Mouse (Mus musculus) neural tube, embryonic 14.5 days (tissue): ENCODE measurements around the gene Stau1. TPM values are rescaled to one million over a fixed set of nuclear protein-coding genes. Genes with fewer than 3 reads are reported as not detected.
A peak's percentile ranks its signal among the peaks of the same experiment; 100 is the strongest.

Experiments
- ATAC-seq: fragments of 200-750 bp; cut with Nextera tagmentation; 2 replicates; pipeline ENCODE4 v1.8.0; 2017; ENCODE audit warnings: low read depth, mild to moderate bottlenecking, moderate TSS enrichment, moderate library complexity
- H3K27ac ChIP-seq: fragments of 300-500 bp; sonication (generic); 2 replicates; pipeline ENCODE4 v1.5.1; 2014; ENCODE audit warnings: low read depth, mild to moderate bottlenecking, control low read depth, low read length, moderate library complexity, mixed read lengths
- H3K27me3 ChIP-seq: fragments of 300-500 bp; sonication (generic); 2 replicates; pipeline ENCODE4 v1.6.1; 2014; ENCODE audit warnings: low read length; ENCODE audit not compliant: control insufficient read depth, insufficient read depth
- H3K36me3 ChIP-seq: fragments of 300-500 bp; sonication (generic); 2 replicates; pipeline ENCODE4 v1.6.1; 2014; ENCODE audit warnings: low read length, mixed read lengths; ENCODE audit not compliant: control insufficient read depth, insufficient read depth
- H3K4me1 ChIP-seq: fragments of 300-500 bp; sonication (generic); 2 replicates; pipeline ENCODE4 v1.6.1; 2014; ENCODE audit warnings: low read length; ENCODE audit not compliant: control insufficient read depth, insufficient read depth
- H3K4me2 ChIP-seq: fragments of 300-500 bp; sonication (generic); 2 replicates; pipeline ENCODE4 v1.6.1; 2014; ENCODE audit warnings: mild to moderate bottlenecking, low read depth, low read length, control low read depth
- H3K4me3 ChIP-seq: fragments of 300-500 bp; sonication (generic); 2 replicates; pipeline ENCODE4 v1.5.1; 2014; ENCODE audit warnings: low read depth, low read length, control low read depth, mixed read lengths
- H3K9ac ChIP-seq: fragments of 300-500 bp; sonication (generic); replicated peaks from 2 replicates; pipeline ENCODE4 v1.6.1; 2014; ENCODE audit warnings: low read depth, mild to moderate bottlenecking, control low read depth, low read length, mixed read lengths
- H3K9me3 ChIP-seq: fragments of 300-500 bp; sonication (generic); 2 replicates; pipeline ENCODE4 v1.6.1; 2016; ENCODE audit warnings: low read length; ENCODE audit not compliant: control insufficient read depth
- WGBS: fragments of 180-500 bp; shearing (Covaris S2); extraction: QIAGEN DNeasy Blood & Tissue Kit; methylation state at CpG from one replicate; pipeline ENCODE4 v1.1.7; 2014; 5-methylcytosine and 5-hydroxymethylcytosine counted together
- polyA plus RNA-seq: library from polyadenylated mRNA; unstranded; fragments of >200 nt; fragmentation: Nextera tagmentation; extraction: Ambion mirVana; gene quantifications from 2 replicates; pipeline ENCODE4 v1.2.1, GENCODE M21; 2014

Stau1 gene
- polyA plus RNA-seq, result 104 and 112 TPM in 2 replicates

DNA sequence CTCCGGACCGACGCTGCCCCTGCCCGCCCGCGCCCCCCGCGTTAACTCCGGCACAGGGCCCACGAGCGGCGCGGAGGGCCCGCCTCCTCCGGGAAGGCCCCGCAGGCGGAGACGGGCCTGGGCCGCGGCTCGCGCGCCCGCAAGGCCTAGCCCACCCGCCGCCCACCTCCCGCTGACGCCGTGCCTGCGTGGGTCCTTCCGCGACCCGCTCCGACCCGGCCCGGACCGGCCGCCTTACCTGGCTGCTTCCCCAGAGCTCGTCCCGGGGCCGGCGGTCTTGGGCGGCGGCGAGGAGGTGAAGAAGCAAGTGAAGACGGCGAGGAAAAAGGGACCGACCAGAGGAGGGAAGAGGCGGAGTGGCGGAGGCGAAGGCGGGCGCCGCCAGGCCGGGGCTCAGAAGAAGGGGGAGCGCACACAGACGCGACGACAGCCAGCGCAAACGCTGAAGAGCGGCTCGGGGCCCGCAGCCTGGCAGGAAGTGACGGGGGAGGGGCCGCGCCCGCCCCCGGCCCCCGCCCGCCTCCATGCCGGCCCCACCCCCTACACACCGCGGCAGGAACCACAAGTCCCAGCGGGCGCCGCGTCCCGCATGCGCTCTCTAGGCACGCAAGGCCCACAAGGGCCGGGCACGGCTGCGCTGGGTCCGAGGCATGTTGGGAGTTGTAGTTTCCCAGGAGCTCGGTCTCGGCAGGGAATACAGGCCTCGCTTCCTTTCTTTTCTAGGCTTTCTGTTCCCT lies at the start of gene Stau1:
Gene Stau1, minus strand, starts transcription at position 504 of the 737 bp plus-strand sequence.
- Histone ChIP-seq H3K9ac (peak within 1 kb of the TSS; percentile 98), H3K4me1 (peaks cover 32% of the 10 kb centered on the region), H3K27ac (peak within 1 kb of the TSS; percentile 98), H3K4me2 (peak within 1 kb of the TSS; percentile 82), H3K27me3 (no peaks in the 10 kb centered on the region), H3K9me3 (no peaks in the 10 kb centered on the region), H3K4me3 (peak within 1 kb of the TSS; percentile 96), H3K36me3 (no peaks in the 10 kb centered on the region)
- peak; percentile 99 for ATAC-seq
- under 1% methylated on average over 68 of the region's 88 CpGs for WGBS

DNA sequence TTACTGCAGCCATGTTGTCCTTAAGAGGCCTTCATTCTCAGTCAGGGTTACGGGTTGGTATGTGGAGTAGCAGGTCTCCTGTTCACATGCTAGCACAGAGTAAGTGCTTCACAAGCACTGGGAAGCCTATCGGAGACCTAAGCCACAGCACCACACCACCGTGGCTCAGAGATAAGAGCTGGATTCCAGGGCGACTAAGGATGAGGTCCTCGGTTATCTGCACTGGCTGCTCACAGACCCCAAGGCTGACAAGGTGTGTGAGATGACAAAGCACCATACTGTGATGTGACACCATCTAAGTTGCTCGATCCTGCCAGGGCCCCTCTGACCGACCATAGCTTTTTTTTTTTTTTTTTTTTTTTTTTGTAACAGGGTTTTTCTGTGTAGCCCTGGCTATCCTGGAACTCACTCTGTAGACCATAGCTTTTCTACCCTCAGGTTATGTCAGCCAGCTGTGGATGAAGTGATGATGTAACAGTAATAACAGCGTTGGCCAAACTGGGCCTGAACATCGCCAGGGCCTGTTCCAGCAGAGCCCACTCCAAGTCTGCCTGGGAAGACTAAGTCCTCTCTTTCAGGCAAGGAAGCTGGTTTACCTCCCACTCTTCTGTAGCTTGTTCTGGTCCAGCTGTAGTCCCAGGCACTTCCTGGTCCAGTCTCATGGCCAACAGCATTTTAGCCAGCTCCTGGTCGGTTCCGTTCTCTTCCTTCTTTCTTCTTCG lies 47.5 kb upstream of the Stau1 start:
- ATAC-seq, result no peak
- no peaks in the 10 kb centered on the region for H3K9me3 ChIP-seq
- no peak overlapping the region for H3K27ac ChIP-seq
- H3K9ac ChIP-seq, result no peak overlapping the region
- no peaks in the 10 kb centered on the region for H3K27me3 ChIP-seq
- 97% methylated on average over 12 of the region's 12 CpGs for WGBS
- H3K4me1 ChIP-seq, result no peaks in the 10 kb centered on the region
- H3K4me2 ChIP-seq, result no peak overlapping the region
- no peak overlapping the region for H3K4me3 ChIP-seq
- H3K36me3 ChIP-seq, result peaks cover 87% of the 10 kb centered on the region

DNA sequence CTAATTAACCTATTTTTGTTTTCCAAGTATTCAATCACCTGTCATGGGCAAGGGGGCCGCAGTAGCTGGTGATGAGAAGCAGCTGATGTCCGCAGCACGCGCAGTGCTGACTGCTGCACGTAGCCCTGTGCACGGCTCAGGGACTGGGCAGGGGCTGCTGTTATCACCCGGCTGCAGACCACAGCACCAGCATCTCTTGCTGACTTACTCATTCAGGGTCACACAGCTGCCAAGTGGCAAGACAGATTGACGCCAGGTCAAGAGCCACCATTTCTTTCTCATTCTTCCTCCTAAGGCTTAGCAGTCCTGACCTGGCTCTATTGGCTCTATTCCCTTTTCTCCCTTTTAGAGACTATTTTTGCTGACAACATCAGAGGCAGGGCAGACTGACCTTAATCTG lies 43.3 kb upstream of the Stau1 start:
- H3K4me2 ChIP-seq, result no peak overlapping the region
- H3K4me3 ChIP-seq, result no peak overlapping the region
- peaks cover 92% of the 10 kb centered on the region for H3K36me3 ChIP-seq
- H3K9ac ChIP-seq, result no peak overlapping the region
- no peak overlapping the region for H3K27ac ChIP-seq
- no peak for ATAC-seq
- WGBS, result 90% methylated on average over 8 of the region's 8 CpGs
- H3K4me1 ChIP-seq, result no peaks in the 10 kb centered on the region
- no peaks in the 10 kb centered on the region for H3K9me3 ChIP-seq
- H3K27me3 ChIP-seq, result no peaks in the 10 kb centered on the region

DNA sequence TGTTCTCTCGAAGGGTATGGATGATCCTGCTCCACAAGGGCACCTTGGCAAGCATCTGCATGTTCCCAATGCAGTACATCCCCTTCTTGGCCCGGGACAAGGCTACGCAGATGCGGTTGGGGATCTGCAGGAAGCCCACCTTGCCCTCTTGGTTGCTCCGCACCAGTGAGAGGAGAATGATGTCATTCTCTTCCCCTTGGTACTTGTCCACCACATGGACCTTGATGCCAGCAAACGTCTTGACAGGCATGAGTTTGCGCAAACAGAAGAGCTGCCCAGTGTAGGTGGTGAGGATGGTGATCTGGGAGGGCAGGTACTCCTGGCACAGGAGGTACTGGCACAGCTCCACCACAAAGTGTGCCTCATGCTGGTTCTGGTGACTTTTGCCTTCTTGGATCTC lies 42.6 kb upstream of the Stau1 start:
- Histone ChIP-seq H3K9ac (no peak overlapping the region), H3K27me3 (no peaks in the 10 kb centered on the region), H3K27ac (no peak overlapping the region), H3K4me1 (no peaks in the 10 kb centered on the region), H3K36me3 (peaks cover 94% of the 10 kb centered on the region), H3K4me3 (no peak overlapping the region), H3K4me2 (no peak overlapping the region), H3K9me3 (no peaks in the 10 kb centered on the region)
- no peak for ATAC-seq
- 97% methylated on average over 7 of the region's 7 CpGs for WGBS

DNA sequence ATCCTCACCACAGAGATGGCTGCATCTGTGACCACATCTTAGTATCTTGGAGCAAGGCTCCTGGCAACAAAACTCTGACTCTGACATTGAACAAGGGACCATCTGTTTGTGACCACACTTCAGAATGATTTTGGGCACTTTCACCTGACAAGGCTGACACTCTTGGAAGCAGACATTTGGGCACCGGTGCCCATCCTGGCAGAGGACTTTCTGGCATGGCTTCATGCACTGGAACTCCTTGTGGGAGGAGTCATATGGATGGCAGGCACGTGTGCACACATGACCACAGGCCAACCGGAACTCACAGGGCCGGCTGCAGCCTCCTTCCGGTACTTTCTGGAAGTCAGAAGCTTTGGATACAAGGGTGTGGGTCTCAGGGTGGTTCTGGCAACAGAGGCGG lies 42.2 kb upstream of the Stau1 start:
- no peak for ATAC-seq
- no peaks in the 10 kb centered on the region for H3K4me1 ChIP-seq
- no peak overlapping the region for H3K4me2 ChIP-seq
- peaks cover 95% of the 10 kb centered on the region for H3K36me3 ChIP-seq
- H3K4me3 ChIP-seq, result no peak overlapping the region
- 91% methylated on average over 6 of the region's 6 CpGs for WGBS
- H3K9ac ChIP-seq, result no peak overlapping the region
- H3K27ac ChIP-seq, result no peak overlapping the region
- no peaks in the 10 kb centered on the region for H3K9me3 ChIP-seq
- H3K27me3 ChIP-seq, result no peaks in the 10 kb centered on the region

DNA sequence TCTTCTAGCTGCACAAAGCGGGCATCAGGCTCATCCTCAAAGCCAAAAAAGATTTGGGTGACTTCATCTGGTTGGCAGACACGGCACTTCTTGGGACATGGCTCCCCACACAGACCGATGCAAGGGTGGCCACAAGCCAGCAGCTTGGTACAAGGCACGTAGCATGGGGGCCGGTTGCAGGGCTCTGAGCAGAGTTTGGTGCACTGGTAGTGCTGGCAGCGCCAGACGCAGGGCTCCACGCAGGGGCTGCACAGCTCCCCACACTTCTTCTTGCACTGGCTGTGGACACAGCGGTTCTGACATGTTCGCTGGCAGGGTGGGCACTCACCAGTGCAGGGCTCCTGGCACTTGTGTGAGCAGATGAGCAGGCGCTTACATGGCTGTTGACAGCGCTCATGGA lies 41.6 kb upstream of the Stau1 start:
- H3K4me1 ChIP-seq, result no peaks in the 10 kb centered on the region
- no peak for ATAC-seq
- no peak overlapping the region for H3K4me2 ChIP-seq
- no peak overlapping the region for H3K4me3 ChIP-seq
- H3K27me3 ChIP-seq, result no peaks in the 10 kb centered on the region
- WGBS, result over 99% methylated on average over 12 of the region's 12 CpGs
- no peak overlapping the region for H3K27ac ChIP-seq
- no peaks in the 10 kb centered on the region for H3K9me3 ChIP-seq
- H3K9ac ChIP-seq, result no peak overlapping the region
- H3K36me3 ChIP-seq, result peaks cover 91% of the 10 kb centered on the region

DNA sequence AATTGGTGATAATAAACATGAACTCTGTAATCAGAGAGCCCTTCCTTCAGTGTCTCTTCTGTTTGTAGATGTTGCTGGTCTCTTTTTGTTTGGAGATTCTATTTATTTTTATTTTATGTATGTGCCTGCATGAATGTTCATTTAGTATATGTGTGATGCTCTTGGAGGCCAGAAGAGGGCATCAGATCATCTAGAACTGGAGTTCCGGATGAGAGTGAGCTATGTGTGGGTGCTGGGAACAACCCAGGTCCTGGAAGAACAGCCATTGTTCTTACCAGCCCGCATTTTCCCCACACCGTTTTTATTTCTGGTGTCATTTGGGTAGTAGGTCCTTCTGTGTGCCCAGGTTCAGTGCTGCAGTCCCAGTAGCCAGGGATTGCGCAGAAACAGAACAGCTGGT lies 34.4 kb upstream of the Stau1 start:
- no peaks in the 10 kb centered on the region for H3K4me1 ChIP-seq
- H3K4me2 ChIP-seq, result no peak overlapping the region
- no peak overlapping the region for H3K4me3 ChIP-seq
- no peaks in the 10 kb centered on the region for H3K27me3 ChIP-seq
- H3K9ac ChIP-seq, result no peak overlapping the region
- no peaks in the 10 kb centered on the region for H3K9me3 ChIP-seq
- H3K36me3 ChIP-seq, result peaks cover 72% of the 10 kb centered on the region
- WGBS, result 94% methylated on average over 4 of the region's 4 CpGs
- no peak for ATAC-seq
- H3K27ac ChIP-seq, result no peak overlapping the region

DNA sequence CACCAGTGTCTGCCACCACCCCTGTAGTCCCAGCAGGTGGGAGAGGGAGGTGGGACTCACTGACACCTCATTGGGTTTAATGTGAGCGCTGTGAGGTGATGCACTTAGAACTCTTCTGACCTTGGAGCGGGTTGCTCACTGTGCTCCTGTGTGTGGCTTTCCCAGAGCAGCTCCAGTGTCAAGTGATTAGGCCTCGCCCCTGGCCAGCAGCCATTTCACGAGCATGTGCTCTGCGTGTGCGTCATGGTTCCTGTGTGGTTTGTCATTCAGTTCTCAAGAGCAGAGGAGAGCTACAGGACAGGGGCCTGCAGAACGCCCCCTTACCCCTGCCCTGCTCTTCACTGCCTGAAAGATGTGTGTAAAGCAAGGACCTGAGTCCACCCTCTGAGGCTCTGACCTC lies 32.5 kb upstream of the Stau1 start:
- no peak overlapping the region for H3K4me3 ChIP-seq
- H3K36me3 ChIP-seq, result peaks cover 67% of the 10 kb centered on the region
- no peaks in the 10 kb centered on the region for H3K9me3 ChIP-seq
- H3K27ac ChIP-seq, result no peak overlapping the region
- H3K9ac ChIP-seq, result no peak overlapping the region
- no peak for ATAC-seq
- no peak overlapping the region for H3K4me2 ChIP-seq
- WGBS, result 99% methylated on average over 7 of the region's 7 CpGs
- H3K27me3 ChIP-seq, result no peaks in the 10 kb centered on the region
- H3K4me1 ChIP-seq, result no peaks in the 10 kb centered on the region

DNA sequence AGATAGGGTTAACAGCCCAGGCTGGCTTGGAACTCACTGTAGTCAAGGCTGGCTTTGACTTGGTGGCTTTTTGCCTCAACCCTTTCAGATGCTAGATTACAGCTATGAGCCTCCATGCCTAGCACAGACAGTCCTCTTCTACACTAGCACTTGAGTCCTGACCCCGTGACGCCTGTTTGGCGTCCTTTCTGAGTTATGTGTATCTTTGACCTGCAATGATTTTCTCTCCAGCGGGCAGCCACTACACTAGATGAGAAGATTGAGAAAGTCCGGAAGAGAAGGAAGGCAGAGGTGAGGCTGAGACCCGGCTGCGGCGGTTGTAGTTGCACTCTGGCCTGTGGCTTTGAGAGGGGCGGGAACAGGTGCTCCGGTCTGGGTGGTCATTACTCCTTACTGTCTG lies 23.3 kb upstream of the Stau1 start:
- ATAC-seq, result no peak
- peaks cover 11% of the 10 kb centered on the region; the same call in 1 of the 2 replicates for H3K4me1 ChIP-seq
- H3K27me3 ChIP-seq, result no peaks in the 10 kb centered on the region
- H3K9me3 ChIP-seq, result no peaks in the 10 kb centered on the region
- 94% methylated on average over 10 of the region's 10 CpGs for WGBS
- H3K36me3 ChIP-seq, result peaks cover 40% of the 10 kb centered on the region
- no peak overlapping the region for H3K4me2 ChIP-seq
- H3K4me3 ChIP-seq, result no peak overlapping the region
- H3K9ac ChIP-seq, result no peak overlapping the region
- no peak overlapping the region for H3K27ac ChIP-seq
